Mouse (Mus musculus): Measurements from ENCODE around the gene Zfp831.

DNA sequence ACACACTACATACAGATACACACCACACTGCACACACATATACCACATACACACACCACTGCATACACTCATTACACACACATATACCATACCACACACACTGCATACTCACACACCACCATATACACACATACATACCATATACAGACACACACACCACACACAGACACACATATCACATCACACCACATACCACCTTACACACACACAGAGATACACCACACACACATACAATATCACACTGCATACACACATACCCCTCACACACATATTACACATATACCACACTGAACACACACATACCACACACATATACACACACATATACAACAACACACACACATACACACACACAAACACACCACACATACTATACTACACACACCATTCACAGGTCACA lies 72.6 kb downstream of the Zfp831 start:
- no peak for TF ChIP-seq CTCF (IDR thresholded peaks at IDR 0.05; ENCODE audit: extremely low read depth, insufficient read length, insufficient replicate concordance, low read depth, low read length)
- TF ChIP-seq POLR2A (IDR thresholded peaks at IDR 0.05; ENCODE audit: low read depth, low read length) = no peak
